Mouse (Mus musculus) embryonic facial prominence, embryonic 13.5 days (tissue): ENCODE data around the gene Naa30. TPM values are rescaled to one million over a fixed set of nuclear protein-coding genes. Genes with fewer than 3 reads are reported as not detected.
A peak's percentile ranks its signal among the peaks of the same experiment; 100 is the strongest.
"Not testable (repeated sequence)": the region's sequence is repeated elsewhere in the genome, so short reads cannot be mapped to it uniquely, and the experiment has no call there.

Experiments used
- ATAC-seq: fragments of 200-750 bp; cut with Nextera tagmentation; 2 replicates; pipeline ENCODE4 v1.8.0; 2017; ENCODE audit warnings: low read depth; ENCODE audit not compliant: insufficient number of reproducible peaks, insufficient read depth, low FRiP score, low TSS enrichment
- H3K27ac ChIP-seq: fragments of 300-500 bp; sonication (generic); 2 replicates; pipeline ENCODE4 v1.5.1; 2015; ENCODE audit warnings: moderate library complexity, mild to moderate bottlenecking, inconsistent platforms
- H3K27me3 ChIP-seq: fragments of 300-500 bp; sonication (generic); 2 replicates; pipeline ENCODE4 v1.6.1; 2015; ENCODE audit warnings: mild to moderate bottlenecking, inconsistent platforms
- H3K36me3 ChIP-seq: fragments of 300-500 bp; sonication (generic); 2 replicates; pipeline ENCODE4 v1.6.1; 2015; ENCODE audit warnings: mild to moderate bottlenecking, inconsistent platforms
- H3K4me1 ChIP-seq: fragments of 300-500 bp; sonication (generic); 2 replicates; pipeline ENCODE4 v1.6.1; 2015; ENCODE audit warnings: inconsistent platforms
- H3K4me2 ChIP-seq: fragments of 300-500 bp; sonication (generic); 2 replicates; pipeline ENCODE4 v1.6.1; 2015; ENCODE audit warnings: moderate library complexity, mild to moderate bottlenecking, inconsistent platforms
- H3K4me3 ChIP-seq: fragments of 300-500 bp; sonication (generic); 2 replicates; pipeline ENCODE4 v1.5.1; 2015; ENCODE audit warnings: mild to moderate bottlenecking, inconsistent platforms
- H3K9ac ChIP-seq: fragments of 300-500 bp; sonication (generic); 2 replicates; pipeline ENCODE4 v1.6.1; 2015; ENCODE audit warnings: mild to moderate bottlenecking, inconsistent platforms
- H3K9me3 ChIP-seq: fragments of 300-500 bp; sonication (generic); 2 replicates; pipeline ENCODE4 v1.6.1; 2016; ENCODE audit warnings: inconsistent platforms
- WGBS: fragments of 180-500 bp; shearing (Covaris S2); methylation state at CpG from one replicate; pipeline ENCODE4 v1.1.7; 2015; ENCODE audit warnings: mixed read lengths; 5-methylcytosine and 5-hydroxymethylcytosine counted together
- polyA plus RNA-seq: library from polyadenylated mRNA; unstranded; fragments of >200 nt; fragmentation: Nextera tagmentation; extraction: Ambion mirVana; gene quantifications from 2 replicates; pipeline ENCODE4 v1.2.1, GENCODE M21; 2015

Naa30 gene
- polyA plus RNA-seq, 1 experiment from 2014 or later = 10.8 TPM

DNA sequence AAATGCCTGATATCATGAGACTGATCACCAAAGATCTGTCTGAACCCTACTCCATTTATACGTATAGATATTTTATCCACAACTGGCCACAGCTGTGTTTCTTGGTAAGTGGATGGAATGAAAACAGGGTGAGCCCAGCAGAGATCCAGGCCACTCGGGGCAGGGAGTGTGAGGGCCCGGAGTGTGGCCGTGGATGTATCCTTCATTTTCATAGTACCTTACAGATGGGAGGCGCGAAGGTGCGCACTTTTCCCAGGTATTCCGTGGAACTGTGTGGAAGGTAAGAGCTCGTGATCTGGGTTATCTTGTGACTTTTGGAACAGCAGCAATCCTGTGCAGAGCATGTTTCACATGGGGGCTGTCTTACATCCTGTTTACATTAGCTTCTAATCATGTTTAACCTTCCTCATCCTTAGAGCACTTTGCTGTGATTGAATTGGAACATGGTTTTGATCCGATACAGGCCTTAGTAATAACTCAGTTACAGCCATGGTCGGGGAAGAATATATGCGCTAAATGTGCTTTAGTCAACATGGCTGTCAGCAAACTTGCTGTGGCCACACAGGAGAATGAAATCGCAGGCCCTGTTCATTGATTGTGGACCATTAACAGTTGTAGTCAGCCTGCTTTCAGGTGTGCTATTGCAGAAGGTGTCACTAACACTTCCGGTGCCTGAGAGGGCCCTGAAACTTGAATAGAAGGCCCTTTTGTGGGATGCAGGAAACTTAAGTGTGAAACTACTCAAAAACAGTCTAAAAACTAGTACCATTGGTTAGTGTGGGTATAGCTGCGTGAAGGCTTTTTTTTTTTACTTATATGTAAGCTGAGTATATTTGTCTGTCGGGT, 1.5 kb downstream of the Naa30 start:
- H3K27ac ChIP-seq = no peak overlapping the region
- no peak for ATAC-seq
- H3K36me3 ChIP-seq = 0 out of 2 replicates have a peak, but pooled peaks cover 2% of the 10 kb centered on the region
- 45% methylated on average over 16 of the region's 16 CpGs for WGBS
- peak overlapping the region; percentile 97 for H3K4me3 ChIP-seq
- no peaks in the 10 kb centered on the region for H3K27me3 ChIP-seq
- peak overlapping the region; percentile 90 for H3K4me2 ChIP-seq
- H3K9ac ChIP-seq = peak overlapping the region; percentile 97
- H3K4me1 ChIP-seq = peaks cover 20% of the 10 kb centered on the region
- H3K9me3 ChIP-seq = no peaks in the 10 kb centered on the region

DNA sequence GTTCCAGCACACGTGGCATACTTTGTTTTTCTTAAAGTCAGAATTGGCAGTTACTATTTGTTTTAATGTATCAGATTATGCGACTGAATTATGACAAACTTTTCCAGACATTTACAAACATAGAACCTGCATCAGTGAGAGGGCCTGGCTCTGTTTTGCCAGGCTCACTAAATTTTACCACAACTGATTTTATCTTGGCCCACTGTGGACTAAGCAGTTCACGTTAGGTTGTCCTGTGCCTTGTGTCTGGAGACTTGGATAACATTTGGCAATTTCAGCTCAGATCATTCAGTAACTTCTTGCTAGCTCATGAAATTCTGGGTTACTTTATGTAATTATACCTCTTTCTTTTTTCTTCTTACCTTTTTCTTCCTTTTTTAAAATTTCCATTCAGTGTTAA, 7.7 kb downstream of the Naa30 start:
- no peaks in the 10 kb centered on the region for H3K9me3 ChIP-seq
- no peak overlapping the region for H3K4me3 ChIP-seq
- H3K27ac ChIP-seq = no peak overlapping the region
- no peak overlapping the region for H3K4me2 ChIP-seq
- no peak for ATAC-seq
- peaks cover 4% of the 10 kb centered on the region for H3K4me1 ChIP-seq
- peaks cover 33% of the 10 kb centered on the region for H3K36me3 ChIP-seq
- H3K9ac ChIP-seq = no peak overlapping the region
- 80% methylated on average over 3 of the region's 3 CpGs for WGBS
- H3K27me3 ChIP-seq = no peaks in the 10 kb centered on the region

DNA sequence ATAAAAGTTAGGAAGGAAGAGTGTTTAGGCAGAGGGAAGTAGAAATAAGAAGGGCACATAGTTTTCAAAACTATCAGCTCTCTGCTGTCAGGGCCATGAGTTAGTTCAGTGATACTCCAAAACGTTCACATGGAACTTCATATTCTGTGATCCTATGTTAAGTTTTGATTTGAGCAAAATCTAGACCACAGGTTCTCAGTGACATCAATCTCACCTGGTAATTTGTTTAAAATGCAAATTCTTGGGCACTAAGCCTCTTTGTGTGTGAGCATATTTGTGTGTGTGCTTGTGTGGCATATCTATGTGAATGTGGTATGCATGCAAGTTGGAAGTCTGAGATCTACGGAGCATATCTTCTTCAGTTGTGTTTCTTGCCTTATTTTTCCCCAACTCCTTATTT, 14.2 kb downstream of the Naa30 start:
- Histone ChIP-seq H3K9me3 (no peaks in the 10 kb centered on the region), H3K4me2 (no peak overlapping the region), H3K27ac (no peak overlapping the region), H3K9ac (no peak overlapping the region), H3K4me3 (no peak overlapping the region), H3K4me1 (no peaks in the 10 kb centered on the region), H3K27me3 (no peaks in the 10 kb centered on the region), H3K36me3 (peaks cover 48% of the 10 kb centered on the region)
- WGBS = 90% methylated on average over 2 of the region's 2 CpGs
- ATAC-seq = no peak

- Histone ChIP-seq H3K27me3 (no peaks in the 10 kb centered on the region), H3K36me3 (no peaks in the 10 kb centered on the region), H3K4me3 (no peak overlapping the region), H3K9ac (no peak overlapping the region), H3K4me2 (no peak overlapping the region), H3K4me1 (no peaks in the 10 kb centered on the region), H3K27ac (no peak overlapping the region), H3K9me3 (no peaks in the 10 kb centered on the region)
- no peak for ATAC-seq
- 77% methylated on average over 2 of the region's 2 CpGs for WGBS
Observed at GRCm38 (mm10) chr14:49197031-49197527, 25.1 kb downstream of the Naa30 start.

- H3K27ac ChIP-seq = no peak overlapping the region
- no peaks in the 10 kb centered on the region for H3K27me3 ChIP-seq
- H3K9me3 ChIP-seq = no peaks in the 10 kb centered on the region
- ATAC-seq = no peak
- no peaks in the 10 kb centered on the region for H3K36me3 ChIP-seq
- no peaks in the 10 kb centered on the region for H3K4me1 ChIP-seq
- 76% methylated on average over 9 of the region's 9 CpGs for WGBS
- H3K9ac ChIP-seq = no peak overlapping the region
- no peak overlapping the region for H3K4me2 ChIP-seq
- no peak overlapping the region for H3K4me3 ChIP-seq
Observed at GRCm38 (mm10) chr14:49201073-49201778, 29.2 kb downstream of the Naa30 start.

GRCm38 (mm10) chr14:49210215-49210614, 38.2 kb downstream of the Naa30 start:
- H3K4me2 ChIP-seq, H3K4me3 ChIP-seq, H3K9me3 ChIP-seq, H3K9ac ChIP-seq, H3K27ac ChIP-seq, H3K27me3 ChIP-seq, ATAC-seq, H3K4me1 ChIP-seq, H3K36me3 ChIP-seq: not testable (repeated sequence)
- 67% methylated on average over 3 of the region's 3 CpGs for WGBS

GRCm38 (mm10) chr14:49218677-49219076, 46.7 kb downstream of the Naa30 start:
- no peaks in the 10 kb centered on the region for H3K9me3 ChIP-seq
- no peaks in the 10 kb centered on the region for H3K4me1 ChIP-seq
- no peaks in the 10 kb centered on the region for H3K27me3 ChIP-seq
- no peak overlapping the region for H3K4me2 ChIP-seq
- no peak overlapping the region for H3K27ac ChIP-seq
- 70% methylated on average over 7 of the region's 7 CpGs for WGBS
- H3K36me3 ChIP-seq = no peaks in the 10 kb centered on the region
- no peak overlapping the region for H3K4me3 ChIP-seq
- H3K9ac ChIP-seq = no peak overlapping the region
- no peak for ATAC-seq

- H3K4me2 ChIP-seq, H3K27ac ChIP-seq, H3K4me3 ChIP-seq, H3K9me3 ChIP-seq, H3K4me1 ChIP-seq, H3K9ac ChIP-seq, ATAC-seq, H3K27me3 ChIP-seq, H3K36me3 ChIP-seq: not testable (repeated sequence)
- 86% methylated on average over 4 of the region's 4 CpGs for WGBS
Observed at GRCm38 (mm10) chr14:49219466-49220022, 47.5 kb downstream of the Naa30 start.

GRCm38 (mm10) chr14:49221771-49222170, 49.7 kb downstream of the Naa30 start:
- WGBS = 76% methylated on average over 2 of the region's 2 CpGs
- no peak overlapping the region for H3K9ac ChIP-seq
- H3K4me1 ChIP-seq = 0 out of 2 replicates have a peak, but pooled peaks cover 4% of the 10 kb centered on the region

GRCm38 (mm10) chr14:49226471-49226870, 54.4 kb downstream of the Naa30 start:
- H3K9me3 ChIP-seq = no peaks in the 10 kb centered on the region
- H3K9ac ChIP-seq = no peak overlapping the region
- H3K36me3 ChIP-seq = no peaks in the 10 kb centered on the region
- H3K4me3 ChIP-seq = no peak overlapping the region
- H3K4me1 ChIP-seq = 0 out of 2 replicates have a peak, but pooled peaks cover 4% of the 10 kb centered on the region
- no peak overlapping the region for H3K4me2 ChIP-seq
- no peak overlapping the region for H3K27ac ChIP-seq
- ATAC-seq = no peak
- 73% methylated on average over 7 of the region's 7 CpGs for WGBS
- no peaks in the 10 kb centered on the region for H3K27me3 ChIP-seq

More at GRCm38 (mm10) chr14:49221771-49222170, 49.7 kb downstream of the Naa30 start:
- no peak for ATAC-seq
- H3K4me3 ChIP-seq = no peak overlapping the region
- no peak overlapping the region for H3K4me2 ChIP-seq
- H3K27me3 ChIP-seq = no peaks in the 10 kb centered on the region
- no peak overlapping the region for H3K27ac ChIP-seq
- H3K9me3 ChIP-seq = no peaks in the 10 kb centered on the region
- no peaks in the 10 kb centered on the region for H3K36me3 ChIP-seq

GRCm38 (mm10) chr14:49226986-49227385, 55.0 kb downstream of the Naa30 start:
- Histone ChIP-seq H3K4me1 (0 out of 2 replicates have a peak, but pooled peaks cover 4% of the 10 kb centered on the region), H3K36me3 (no peaks in the 10 kb centered on the region), H3K9ac (no peak overlapping the region), H3K4me2 (no peak overlapping the region), H3K27me3 (no peaks in the 10 kb centered on the region), H3K27ac (no peak overlapping the region), H3K9me3 (no peaks in the 10 kb centered on the region), H3K4me3 (no peak overlapping the region)
- no peak for ATAC-seq
- WGBS = 83% methylated on average over 11 of the region's 11 CpGs
